Mouse (Mus musculus) layer of hippocampus, adult 9-11 months (tissue): ENCODE results near the gene Pax8.
A peak's percentile ranks its signal among the peaks of the same experiment; 100 is the strongest.

Experiments
- DNase-seq: peaks from one replicate; pipeline ENCODE4 v3.0.0; 2022

Pax8 gene

GRCm38 (mm10) chr2:24409166-24409565, 66.2 kb downstream of the Pax8 start:
- DNase-seq, result no peak

GRCm38 (mm10) chr2:24407701-24408485, 67.5 kb downstream of the Pax8 start:
- DNase-seq, result no peak

GRCm38 (mm10) chr2:24405345-24406012, 69.9 kb downstream of the Pax8 start:
- no peak for DNase-seq

- DNase-seq, result no peak
Measured at GRCm38 (mm10) chr2:24400711-24401110, 74.7 kb downstream of the Pax8 start.

- DNase-seq, result no peak
Measured at GRCm38 (mm10) chr2:24397115-24397514, 78.3 kb downstream of the Pax8 start.

- DNase-seq, result no peak
Measured at GRCm38 (mm10) chr2:24393251-24393650, 82.1 kb downstream of the Pax8 start.

GRCm38 (mm10) chr2:24387361-24388283, 87.8 kb downstream of the Pax8 start:
- DNase-seq, result peak; percentile 30

GRCm38 (mm10) chr2:24386964-24387320, 88.5 kb downstream of the Pax8 start:
- no peak for DNase-seq

GRCm38 (mm10) chr2:24386158-24386963, 89.0 kb downstream of the Pax8 start:
- no peak for DNase-seq

- no peak for DNase-seq
Measured at GRCm38 (mm10) chr2:24385111-24385961, 90.1 kb downstream of the Pax8 start.

- no peak for DNase-seq
Measured at GRCm38 (mm10) chr2:24384393-24384792, 91.0 kb downstream of the Pax8 start.

GRCm38 (mm10) chr2:24383636-24384035, 91.8 kb downstream of the Pax8 start:
- DNase-seq, result no peak

- no peak for DNase-seq
Measured at GRCm38 (mm10) chr2:24382456-24383230, 92.8 kb downstream of the Pax8 start.

GRCm38 (mm10) chr2:24378747-24379450, 96.5 kb downstream of the Pax8 start:
- no peak for DNase-seq
